Mouse (Mus musculus): ENCODE results near the gene Pacs1.
"Not testable (repeated sequence)": the region's sequence is repeated elsewhere in the genome, so short reads cannot be mapped to it uniquely, and the experiment has no call there.

Pacs1 gene

DNA sequence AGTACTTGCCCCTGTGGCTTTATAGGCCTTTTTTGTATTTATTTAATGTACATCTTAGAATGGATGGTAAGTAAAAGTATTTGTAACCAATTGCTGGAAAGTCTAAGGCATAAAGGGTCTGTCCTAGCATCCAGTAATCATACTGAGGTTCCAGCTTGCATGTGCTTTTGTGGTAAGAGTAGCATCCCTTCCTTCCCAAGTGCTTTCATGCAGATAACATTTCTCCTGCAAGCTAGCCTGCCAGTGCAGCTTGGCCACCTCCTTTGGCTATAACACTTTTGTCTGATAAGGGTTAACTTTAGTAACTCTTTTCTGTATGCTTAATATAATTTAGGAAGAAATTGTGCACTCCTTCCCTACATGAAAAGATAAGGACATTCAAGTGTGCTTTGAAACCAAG, 4.9 kb downstream of the Pacs1 start:
- no peak for DNase-seq (ENCODE audit: low spot score)

DNA sequence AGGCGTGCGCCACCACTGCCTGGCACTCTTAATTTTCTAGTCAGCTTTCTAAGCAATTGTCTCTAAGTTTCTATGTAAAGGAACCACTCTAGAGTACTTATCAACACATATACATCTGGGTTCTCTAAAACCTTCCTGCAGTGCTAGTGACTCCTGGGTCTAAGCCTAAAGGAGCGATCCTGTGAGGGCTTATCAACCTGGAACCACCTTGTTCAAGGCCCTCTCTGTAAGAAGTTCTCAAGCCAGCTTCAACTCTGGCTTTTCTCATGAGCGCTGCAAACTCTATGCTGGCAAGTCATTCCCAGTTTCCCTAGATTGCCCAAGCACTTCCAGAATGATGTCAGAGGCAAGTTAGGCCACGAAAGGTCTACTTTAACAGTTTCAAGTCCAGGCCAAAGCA, 5.9 kb downstream of the Pacs1 start:
- DNase-seq (ENCODE audit: low spot score): no peak

DNA sequence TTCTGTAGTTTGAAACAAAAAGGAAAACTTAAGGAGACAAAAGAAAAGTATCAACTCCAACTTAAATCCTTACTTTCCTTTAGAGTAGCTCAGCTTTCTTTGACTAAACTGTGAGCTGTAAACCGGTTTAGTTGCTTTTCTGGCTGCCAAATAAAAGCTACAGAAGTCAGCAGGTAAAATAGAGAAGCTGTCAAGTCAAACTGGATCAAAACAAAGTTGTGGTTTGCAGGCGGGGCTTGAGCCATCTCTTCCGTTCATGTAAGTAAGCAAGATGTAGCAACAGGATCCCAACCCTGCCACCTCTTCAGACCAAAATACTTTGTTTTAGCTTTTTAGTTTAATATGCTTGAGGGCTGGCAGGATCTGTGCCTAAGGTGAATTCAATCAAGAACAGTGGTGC, 15.8 kb downstream of the Pacs1 start:
- no peak for DNase-seq (ENCODE audit: low spot score)

DNA sequence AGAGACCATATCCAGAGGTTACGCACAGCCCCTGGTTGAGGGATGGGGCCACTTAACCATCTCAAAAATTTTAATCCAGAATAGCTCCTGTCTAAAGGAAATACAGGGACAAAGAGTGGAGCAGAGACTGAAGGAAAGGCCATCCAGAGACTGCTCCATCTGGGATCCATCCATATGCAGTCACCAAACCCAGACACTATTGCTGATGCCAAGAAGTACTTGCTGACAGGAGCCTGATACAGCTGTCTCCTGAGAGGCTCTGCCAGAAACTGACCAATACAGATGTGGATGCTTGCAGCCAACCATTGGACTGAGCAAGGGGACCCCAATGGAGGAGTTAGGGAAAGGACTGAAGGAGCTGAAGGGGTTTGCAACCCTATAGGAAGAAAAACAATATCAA, 35.9 kb downstream of the Pacs1 start:
- DNase-seq (ENCODE audit: low spot score): not testable (repeated sequence)

DNA sequence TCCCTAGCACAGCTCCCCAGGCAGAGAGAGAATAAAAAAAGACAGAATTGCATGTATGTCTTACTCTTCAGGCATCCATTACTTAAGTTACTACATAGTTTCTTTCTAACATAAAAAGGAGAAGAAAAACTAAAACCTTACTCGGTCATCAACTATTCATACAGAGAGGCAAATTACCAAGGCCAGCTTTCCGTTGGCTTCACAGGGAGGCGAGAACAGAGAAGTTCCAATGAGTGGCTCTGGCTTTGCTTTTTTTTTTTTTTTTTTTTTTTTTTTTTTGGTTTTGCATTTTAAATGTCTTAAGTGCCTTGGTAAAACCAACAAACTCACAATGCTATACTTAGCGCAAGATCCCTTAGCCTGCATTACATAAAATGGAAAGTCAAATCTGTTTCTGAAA, 40.2 kb downstream of the Pacs1 start:
- DNase-seq (ENCODE audit: low spot score): no peak

DNA sequence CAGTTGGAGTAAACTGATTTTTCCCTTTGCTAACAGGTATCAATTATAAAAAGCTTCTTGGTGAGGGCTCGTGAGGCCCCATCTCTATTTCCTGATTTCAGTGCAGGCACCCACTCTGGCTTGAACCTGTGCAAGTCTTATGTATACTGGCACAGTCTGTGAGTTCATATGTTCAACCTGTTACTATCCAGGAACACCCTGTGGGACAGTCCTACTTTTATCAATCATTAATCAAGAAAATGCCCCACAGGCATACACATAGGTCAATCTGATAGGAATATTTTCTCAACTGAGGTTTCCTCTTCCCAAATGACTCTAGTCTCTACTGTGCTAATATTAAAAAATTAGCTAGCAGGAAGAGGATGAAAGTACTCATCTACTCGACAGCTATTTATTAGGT, 42.8 kb downstream of the Pacs1 start:
- DNase-seq (ENCODE audit: low spot score): no peak

DNA sequence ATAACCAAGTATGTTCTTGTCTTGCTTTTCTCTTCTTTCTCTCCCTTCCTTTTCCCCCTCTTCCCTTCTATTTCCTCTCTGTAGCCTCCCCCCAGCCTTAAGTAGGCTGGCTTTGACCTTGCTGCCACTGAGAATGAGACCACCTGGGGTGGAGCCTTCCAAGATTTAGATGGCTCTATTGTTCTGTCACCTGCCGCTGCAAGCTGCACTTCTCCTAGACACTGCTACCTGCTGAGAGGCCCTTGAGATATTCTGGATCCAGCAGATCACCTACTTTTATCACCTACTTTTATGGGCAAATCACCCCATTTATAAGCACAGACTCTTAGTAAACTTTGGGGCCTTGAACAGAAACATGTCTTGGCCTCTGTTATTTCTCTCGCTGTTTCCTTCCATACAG, 48.3 kb downstream of the Pacs1 start:
- DNase-seq (ENCODE audit: low spot score): no peak

DNA sequence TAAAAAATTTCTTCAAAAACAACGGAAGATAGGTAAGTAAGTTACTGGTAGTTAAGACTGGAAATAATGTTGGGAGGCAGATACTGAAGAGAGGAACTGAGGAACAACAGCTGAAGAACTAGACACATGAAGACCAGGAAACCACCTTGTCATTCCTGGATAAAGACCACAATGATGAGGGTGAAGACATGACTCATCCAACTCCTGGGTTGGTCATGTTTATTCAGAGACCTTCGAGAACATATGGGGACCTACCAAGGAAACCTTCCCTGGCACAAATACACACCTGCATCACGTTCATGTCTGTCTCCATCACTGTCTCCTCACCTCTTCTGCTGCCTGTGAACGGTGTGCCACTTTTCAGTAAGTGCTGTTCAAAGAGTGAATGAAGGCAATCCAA, 48.8 kb downstream of the Pacs1 start:
- DNase-seq (ENCODE audit: low spot score): no peak

DNA sequence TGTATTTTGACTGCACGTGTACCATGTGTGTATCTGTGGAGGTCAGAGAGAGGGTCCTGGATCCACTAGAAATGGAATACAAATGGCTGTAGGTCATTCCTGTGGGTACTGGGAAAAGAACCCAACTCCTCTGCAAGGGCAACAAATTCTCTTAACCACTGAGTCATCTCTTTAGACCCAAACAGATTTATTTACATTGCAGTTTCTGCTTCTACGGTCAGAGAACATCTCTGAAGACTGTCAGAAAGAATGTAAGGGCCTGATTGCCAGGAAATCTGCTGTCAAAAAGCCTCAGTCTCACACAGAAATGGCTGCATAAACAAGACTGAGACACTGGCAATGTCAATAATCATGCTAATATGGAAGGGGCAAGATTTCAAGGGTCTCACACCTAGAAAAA, 51.0 kb downstream of the Pacs1 start:
- DNase-seq (ENCODE audit: low spot score): no peak

DNA sequence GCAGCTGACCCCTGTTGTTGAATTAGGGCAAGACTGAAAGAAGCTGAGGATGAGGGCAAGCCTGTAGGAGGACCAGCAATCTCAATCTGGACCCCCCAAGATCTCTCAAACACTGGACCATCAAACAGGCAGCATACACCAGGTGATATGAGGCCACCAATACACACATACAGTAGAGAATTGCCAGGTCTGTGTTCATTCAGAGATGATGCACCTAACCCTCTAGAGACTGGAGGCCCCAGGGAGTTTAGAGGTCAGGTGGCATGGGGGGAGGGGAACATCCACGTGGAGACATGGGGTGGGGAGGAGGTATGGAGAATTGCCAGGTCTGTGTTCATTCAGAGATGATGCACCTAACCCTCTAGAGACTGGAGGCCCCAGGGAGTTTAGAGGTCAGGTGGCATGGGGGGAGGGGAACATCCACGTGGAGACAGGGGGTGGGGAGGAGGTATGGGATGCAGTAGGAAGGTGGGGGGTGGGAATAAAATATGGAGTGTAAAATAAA, 51.6 kb downstream of the Pacs1 start:
- DNase-seq (ENCODE audit: low spot score): not testable (repeated sequence)

DNA sequence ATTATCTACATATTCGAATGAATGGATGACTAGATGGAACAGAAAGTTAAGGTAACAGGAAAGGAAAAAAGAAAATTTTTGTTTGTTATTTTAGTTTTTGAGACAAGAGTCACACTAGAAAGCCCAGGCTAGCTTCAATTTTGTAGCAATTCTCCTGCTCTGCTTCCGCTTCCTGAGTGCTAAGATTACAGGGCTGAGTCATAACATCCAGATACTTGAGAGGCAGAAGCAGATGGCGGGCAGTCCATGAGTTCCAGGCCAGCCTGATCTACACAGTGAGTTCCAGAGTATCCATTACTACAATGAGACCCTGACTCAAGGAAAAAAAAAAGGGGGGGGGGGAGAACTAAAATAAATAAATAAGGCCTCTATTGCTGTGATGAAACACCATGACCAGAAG, 52.5 kb downstream of the Pacs1 start:
- no peak for DNase-seq (ENCODE audit: low spot score)

DNA sequence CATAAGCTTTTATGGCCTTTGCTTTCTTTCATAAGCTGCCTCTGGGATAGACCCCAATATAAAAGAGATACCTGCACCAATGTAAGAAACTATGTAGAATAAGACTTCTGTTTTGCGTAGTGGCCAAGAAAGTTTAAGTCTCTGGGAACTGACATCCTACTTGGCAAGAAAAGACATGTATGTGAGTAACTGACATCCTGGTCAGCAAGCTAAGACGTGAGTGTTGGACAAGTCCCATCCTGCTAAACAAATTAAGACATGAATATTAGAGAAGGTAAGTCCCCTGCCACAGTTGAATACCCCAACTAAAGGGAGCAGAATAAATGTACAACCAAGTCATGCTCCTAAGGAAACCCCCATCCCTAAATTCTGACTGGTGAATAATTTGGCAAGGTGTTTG, 71.2 kb downstream of the Pacs1 start:
- no peak for DNase-seq (ENCODE audit: low spot score)

DNA sequence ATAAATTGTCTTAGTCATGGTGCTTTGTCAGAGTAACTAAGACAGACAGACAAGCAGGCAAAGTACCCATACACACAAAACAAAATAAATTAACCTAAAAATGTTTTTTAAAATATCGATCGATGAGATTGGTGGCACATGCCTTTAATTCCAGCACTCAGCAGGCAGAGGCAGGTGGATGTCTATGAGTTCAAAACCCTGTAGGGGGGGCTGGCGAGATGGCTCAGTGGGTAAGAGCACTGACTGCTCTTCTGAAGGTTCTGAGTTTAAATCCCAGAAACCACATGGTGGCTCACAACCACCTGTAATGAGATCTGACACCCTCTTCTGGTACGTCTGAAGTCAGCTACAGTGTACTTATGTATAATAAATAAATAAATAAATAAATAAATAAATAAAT, 72.3 kb downstream of the Pacs1 start:
- DNase-seq (ENCODE audit: low spot score): not testable (repeated sequence)

DNA sequence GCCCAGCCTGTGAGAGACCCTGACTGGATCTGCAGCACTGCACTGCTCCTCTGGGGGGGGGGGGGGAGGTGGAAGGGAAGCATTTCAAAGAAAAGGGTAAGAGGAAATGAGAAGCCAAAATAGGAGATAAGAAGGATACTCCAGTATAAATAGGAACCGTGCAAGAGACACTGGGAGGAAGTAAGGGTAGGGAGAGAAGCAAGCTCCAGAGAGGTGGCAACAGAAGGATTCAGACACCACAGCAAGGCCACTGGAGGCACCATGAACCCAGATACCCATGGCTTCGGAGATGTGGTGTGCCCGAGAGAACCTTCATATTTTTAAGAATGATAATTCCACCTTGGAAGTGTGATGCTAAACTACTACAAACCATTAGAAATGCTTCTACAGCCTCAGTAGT, 74.4 kb downstream of the Pacs1 start:
- DNase-seq (ENCODE audit: low spot score): no peak

DNA sequence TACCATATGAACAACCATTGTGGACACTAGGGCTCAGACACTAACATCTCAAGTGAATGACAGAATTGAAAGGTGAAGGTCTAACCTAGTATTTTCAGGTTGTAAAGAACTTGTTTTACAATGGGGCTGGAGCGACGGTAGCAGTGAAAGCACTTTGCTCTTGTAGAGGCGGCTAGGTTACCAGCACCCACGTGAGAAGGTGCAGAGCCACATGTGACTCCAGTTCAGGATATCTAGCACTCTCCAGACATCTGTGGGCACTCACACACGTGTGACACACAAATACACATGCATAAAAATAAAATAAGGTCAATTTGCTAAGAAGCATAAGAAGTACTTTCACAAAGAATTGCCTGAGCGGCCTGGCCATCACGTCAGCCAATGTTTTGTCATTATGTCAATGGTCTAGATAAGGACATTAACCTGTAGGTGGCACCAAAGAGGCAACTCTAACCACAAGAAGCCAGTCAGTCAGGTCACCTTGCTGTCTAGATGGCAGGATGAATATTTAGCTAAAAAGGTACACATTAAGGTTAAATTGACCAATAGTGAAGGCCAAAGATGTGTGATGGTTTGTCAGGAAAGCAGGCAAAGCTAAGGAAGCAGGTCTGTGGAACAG, 77.4 kb downstream of the Pacs1 start:
- DNase-seq (ENCODE audit: low spot score): peak; percentile 51

DNA sequence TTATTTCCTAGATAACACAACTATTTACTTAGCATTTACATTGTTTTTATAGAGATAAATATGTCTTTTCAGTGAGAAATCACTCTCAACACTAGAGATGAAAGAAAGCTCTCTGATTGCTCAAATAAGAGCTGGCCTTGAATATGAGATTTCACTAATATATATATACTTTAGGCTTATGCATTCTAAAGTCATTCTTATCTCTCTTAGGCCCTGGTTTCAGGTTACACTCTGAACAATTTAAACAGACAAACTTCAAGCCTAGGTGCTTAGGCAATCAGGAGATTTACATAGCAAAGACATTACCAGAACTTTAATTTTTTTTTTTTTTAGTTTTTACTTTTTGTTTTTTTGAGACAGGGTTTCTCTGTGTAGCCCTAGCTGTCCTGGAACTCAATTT, 80.5 kb downstream of the Pacs1 start:
- DNase-seq (ENCODE audit: low spot score): no peak

DNA sequence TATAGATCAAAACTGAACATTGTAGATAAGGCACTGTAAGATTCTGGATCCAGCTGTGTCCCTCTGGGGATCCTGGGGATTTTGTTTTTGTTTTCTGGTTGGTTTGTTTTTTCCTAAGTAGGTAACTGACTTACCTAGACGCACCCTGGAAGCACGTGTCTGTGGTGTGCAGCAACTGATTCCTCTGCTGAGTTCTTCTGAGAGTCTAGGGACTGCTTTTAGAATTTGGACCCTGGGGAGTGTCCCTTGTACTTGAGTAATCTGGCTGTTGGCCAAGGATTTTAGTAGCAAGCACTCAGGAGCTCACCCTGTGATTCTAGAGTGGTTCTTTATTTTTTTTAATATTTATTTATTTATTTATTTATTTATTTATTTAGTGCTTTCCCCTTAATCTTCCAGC, 85.5 kb downstream of the Pacs1 start:
- no peak for DNase-seq (ENCODE audit: low spot score)

DNA sequence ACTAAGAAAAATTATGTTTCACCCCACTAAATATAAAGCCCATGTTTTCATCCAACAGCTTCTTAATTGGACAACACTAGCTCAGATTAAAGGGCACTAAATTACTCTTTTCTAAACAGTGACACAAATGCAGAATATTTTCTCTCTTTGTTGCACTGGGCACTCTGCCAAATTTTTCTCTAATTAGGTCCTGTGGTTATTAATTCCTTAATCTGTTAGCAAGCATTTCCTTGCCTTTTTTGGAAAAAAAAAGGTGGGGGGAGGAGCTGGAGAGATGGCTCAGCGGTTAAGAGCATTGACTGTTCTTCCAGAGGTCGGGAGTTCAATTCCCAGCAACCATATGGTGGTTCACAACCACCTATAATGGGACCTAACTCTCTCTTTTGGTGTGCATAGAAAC, 91.0 kb downstream of the Pacs1 start:
- DNase-seq (ENCODE audit: low spot score): no peak

DNA sequence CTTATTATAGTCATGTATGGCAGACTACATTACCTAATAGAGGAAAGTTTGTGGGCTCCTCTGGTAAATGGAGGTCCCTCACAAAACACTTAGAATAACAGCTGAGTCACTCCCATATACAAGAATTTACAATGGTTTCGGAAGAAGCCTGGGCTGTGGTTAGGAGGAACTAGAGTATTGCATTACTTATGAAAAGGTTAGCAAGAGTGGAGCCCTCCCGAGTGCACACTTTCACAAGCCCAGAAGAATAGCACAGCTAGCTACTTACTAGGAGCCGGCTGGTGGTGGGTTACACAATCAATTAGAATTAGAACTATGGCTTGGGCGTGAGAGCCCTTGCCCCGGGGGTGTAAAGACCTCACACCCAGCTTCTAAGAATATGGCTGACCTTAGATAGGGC, 94.3 kb downstream of the Pacs1 start:
- no peak for DNase-seq (ENCODE audit: low spot score)

DNA sequence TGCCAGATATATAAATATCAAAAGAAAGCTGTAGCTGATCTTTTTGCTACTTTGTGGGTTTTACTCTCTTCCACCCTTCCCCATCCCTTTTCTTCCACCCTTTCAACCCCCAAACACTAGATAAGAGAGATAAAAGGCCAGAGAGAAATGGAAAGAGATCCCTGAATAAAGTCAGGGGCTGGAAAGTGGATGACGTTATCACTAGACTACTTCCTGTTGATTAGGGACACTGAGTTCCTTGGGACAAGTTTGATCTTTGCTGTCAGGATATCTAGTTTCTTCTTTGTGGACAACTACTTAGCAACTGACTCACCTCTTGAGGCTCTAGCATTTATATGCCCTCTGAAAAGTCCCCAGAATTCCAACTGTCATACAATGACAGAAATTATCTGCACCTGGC, 102.5 kb downstream of the Pacs1 start:
- DNase-seq (ENCODE audit: low spot score): no peak

DNA sequence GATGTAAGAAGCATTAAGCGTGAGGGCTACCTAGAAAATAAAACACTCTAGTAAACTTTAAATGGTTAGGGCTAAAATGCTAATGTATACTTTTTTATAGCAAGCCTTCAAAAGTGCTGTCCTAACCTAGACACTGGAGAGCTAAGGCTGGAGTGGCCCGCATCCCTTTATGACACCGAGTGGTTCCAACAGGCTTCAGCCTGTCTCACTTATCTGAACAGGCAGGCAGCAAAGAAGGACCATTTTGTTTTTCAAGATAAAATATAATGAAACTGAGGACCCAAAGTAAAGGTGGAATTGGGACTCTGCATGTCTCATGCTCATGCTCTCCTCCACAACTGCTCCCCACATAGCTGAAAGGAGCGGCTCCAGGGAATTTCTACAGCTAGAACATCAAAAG, 105.4 kb downstream of the Pacs1 start:
- no peak for DNase-seq (ENCODE audit: low spot score)

DNA sequence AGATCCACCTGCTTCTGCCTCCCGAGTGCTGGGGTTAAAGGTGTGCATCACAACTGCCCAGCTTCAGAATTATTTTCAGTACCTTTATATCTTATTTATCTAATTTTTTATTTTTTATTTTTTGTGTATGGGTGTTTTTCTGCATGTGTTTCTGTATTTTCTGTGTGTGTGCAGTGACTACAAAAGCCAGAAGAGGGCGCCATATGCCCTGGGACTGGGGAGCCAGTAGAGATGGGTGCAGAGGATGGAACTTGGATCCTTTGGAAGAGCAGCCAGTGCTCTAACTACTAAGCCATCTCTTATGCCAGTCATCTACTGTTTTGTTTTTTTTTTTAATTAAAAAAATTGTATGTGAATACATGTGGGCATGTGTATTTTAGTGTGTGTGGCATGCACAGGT, 108.5 kb downstream of the Pacs1 start:
- no peak for DNase-seq (ENCODE audit: low spot score)

DNA sequence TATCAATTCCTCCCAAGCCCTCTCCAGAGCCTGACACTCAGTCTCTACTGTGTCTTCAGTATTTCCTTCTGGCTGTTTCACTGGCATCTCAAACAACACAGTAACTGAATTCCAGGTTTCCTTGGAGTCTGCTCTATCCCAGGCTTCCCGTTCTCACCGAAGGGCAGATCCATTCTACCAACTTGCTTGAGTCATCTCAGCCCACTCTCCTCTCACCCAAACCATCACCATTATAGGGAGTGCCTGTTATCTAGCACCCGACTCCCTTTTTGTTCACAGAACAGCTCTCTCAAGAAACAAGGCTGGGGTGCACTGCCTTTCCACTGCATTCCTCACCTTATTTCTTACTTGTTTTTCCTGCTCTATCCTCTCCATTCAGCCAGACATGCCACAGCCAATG, 111.0 kb downstream of the Pacs1 start:
- no peak for DNase-seq (ENCODE audit: low spot score)

DNA sequence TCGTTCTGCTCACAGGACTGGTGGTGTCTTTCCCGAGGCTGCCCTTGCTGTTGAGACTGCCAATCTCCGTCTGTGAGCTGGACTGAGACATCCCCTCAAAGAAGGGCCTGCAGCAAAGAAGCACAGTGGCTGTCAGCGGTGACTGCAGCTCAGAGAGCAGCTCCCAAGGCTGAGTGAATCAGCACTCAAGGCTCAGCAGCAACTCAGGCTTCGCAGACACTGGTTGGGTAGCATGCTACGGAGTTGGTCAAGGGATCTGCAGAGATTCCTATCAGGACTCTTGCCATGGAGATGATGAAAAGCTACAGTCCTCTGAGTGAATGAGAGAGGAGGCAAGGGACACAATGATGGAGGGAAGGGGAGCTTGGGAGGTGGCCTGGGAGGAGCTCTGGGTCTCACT, 120.7 kb downstream of the Pacs1 start:
- no peak for DNase-seq (ENCODE audit: low spot score)

DNA sequence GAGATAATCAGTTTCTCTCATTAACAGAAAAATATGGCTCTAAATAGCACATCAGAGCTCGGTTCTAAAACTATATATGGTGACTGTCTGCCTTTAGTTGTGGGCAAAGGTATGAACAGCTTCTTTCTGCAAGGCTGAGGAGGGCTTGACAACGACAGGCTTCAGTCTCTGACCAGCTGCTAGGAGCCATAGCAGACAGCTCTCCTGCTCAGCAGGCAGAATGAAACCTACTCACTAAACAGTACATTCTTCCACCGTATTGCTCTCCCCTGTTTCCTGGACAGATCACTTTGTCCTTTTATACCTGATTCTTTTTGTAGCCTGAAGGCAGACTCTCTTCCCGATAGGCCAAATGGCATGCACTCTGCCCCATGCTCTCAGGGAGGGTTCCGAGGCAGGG, 121.2 kb downstream of the Pacs1 start:
- no peak for DNase-seq (ENCODE audit: low spot score)

All from yolk sac, embryonic 10.5 days (tissue).